Mouse (Mus musculus): ENCODE measurements at regions not wholly inside any gene's neighbourhood (a gene's known extent, or its start where the extent isn't known, plus 50 kb on each side); places are given as distances from the start of the nearest gene placed in this dataset.

- 55% methylated on average over 15 of the region's 15 CpGs for WGBS (ENCODE audit: insufficient replicate concordance)
- no peak for ATAC-seq (ENCODE audit: low read depth)
- H3K9me3 ChIP-seq (replicated peaks; ENCODE audit: control insufficient read depth, low read length): no peaks in the 10 kb centered on the region
- no peaks in the 10 kb centered on the region for H3K36me3 ChIP-seq (ENCODE audit: control insufficient read depth, insufficient read depth)
- no peaks in the 10 kb centered on the region for H3K27me3 ChIP-seq (ENCODE audit: control insufficient read depth, insufficient read depth, low read depth, low read length)
- H3K27ac ChIP-seq (ENCODE audit: low read length): peak overlapping the region; percentile 68
- peaks cover 6% of the 10 kb centered on the region for H3K4me1 ChIP-seq (ENCODE audit: control insufficient read depth, low read depth, low read length)
- H3K4me3 ChIP-seq (ENCODE audit: low read depth, low read length): no peak overlapping the region
- no peak overlapping the region for H3K4me2 ChIP-seq (ENCODE audit: low read depth, low read length)
- H3K9ac ChIP-seq (ENCODE audit: low read depth, low read length): no peak overlapping the region
Observed at GRCm38 (mm10) chr13:37715770-37716693, 62.2 kb upstream of the Rreb1 start.

- Histone ChIP-seq H3K9me3 (replicated peaks; ENCODE audit: control insufficient read depth, low read length) (no peaks in the 10 kb centered on the region), H3K9ac (ENCODE audit: low read depth, low read length) (no peak overlapping the region), H3K4me1 (ENCODE audit: control insufficient read depth, low read depth, low read length) (peaks cover 6% of the 10 kb centered on the region), H3K4me2 (ENCODE audit: low read depth, low read length) (no peak overlapping the region), H3K27ac (ENCODE audit: low read length) (no peak overlapping the region), H3K36me3 (ENCODE audit: control insufficient read depth, insufficient read depth) (no peaks in the 10 kb centered on the region), H3K27me3 (ENCODE audit: control insufficient read depth, insufficient read depth, low read depth, low read length) (no peaks in the 10 kb centered on the region), H3K4me3 (ENCODE audit: low read depth, low read length) (no peak overlapping the region)
- no peak for ATAC-seq (ENCODE audit: low read depth)
- 26% methylated on average over 1 of the region's 1 CpGs for WGBS (ENCODE audit: insufficient replicate concordance)
Observed at GRCm38 (mm10) chr13:37717793-37718192, 60.4 kb upstream of the Rreb1 start.

- WGBS (ENCODE audit: insufficient replicate concordance): 18% methylated on average over 4 of the region's 4 CpGs
- no peaks in the 10 kb centered on the region for H3K9me3 ChIP-seq (replicated peaks; ENCODE audit: control insufficient read depth, low read length)
- ATAC-seq (ENCODE audit: low read depth): no peak
Observed at GRCm38 (mm10) chr13:37718364-37718763, 59.8 kb upstream of the Rreb1 start.

More at GRCm38 (mm10) chr13:37718364-37718763, 59.8 kb upstream of the Rreb1 start:
- H3K9ac ChIP-seq (ENCODE audit: low read depth, low read length): no peak overlapping the region
- H3K4me1 ChIP-seq (ENCODE audit: control insufficient read depth, low read depth, low read length): peaks cover 6% of the 10 kb centered on the region
- no peak overlapping the region for H3K27ac ChIP-seq (ENCODE audit: low read length)
- no peak overlapping the region for H3K4me3 ChIP-seq (ENCODE audit: low read depth, low read length)
- H3K36me3 ChIP-seq (ENCODE audit: control insufficient read depth, insufficient read depth): no peaks in the 10 kb centered on the region
- H3K4me2 ChIP-seq (ENCODE audit: low read depth, low read length): no peak overlapping the region
- no peaks in the 10 kb centered on the region for H3K27me3 ChIP-seq (ENCODE audit: control insufficient read depth, insufficient read depth, low read depth, low read length)

All from liver, embryonic 16.5 days (tissue).